Mouse (Mus musculus): ENCODE measurements around the gene Gmcl1.

DNA sequence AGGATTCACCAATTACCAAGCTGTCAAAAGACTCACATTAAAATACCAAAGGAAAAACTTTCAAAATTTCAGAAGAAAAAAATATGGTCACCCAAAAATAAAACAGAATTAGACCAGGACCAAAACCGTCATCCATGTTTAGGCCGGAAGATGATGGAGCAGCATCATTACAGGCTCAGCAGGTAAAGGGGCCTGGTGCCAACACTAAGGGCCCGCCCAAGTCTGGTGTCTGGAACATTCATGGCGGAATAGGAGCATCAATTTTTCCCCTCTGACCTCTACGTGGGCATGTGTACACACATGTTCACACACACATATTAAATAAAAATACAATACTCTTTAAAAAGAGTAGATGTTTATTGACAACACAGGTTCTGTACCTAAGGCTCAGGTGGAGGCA, 4.5 kb downstream of the Gmcl1 start:
- no peak for TF ChIP-seq POLR2A (IDR thresholded peaks at IDR 0.05; ENCODE audit: low read depth, low read length)
- no peak for TF ChIP-seq CTCF (IDR thresholded peaks at IDR 0.05; ENCODE audit: extremely low read depth, insufficient read length, insufficient replicate concordance, low read depth, low read length)

Data from small intestine, adult 2 months (tissue).